Mouse (Mus musculus) megakaryocyte progenitor cell, adult 5-6 weeks (primary cell): Measurements from ENCODE around the gene Auts2. TPM values are rescaled to one million over a fixed set of nuclear protein-coding genes. Genes with fewer than 3 reads are reported as not detected.

Experiments used
- ATAC-seq: replicated peaks from 2 replicates; pipeline ENCODE4 v1.8.0; 2016; ENCODE audit warnings: mild to moderate bottlenecking, moderate TSS enrichment, inconsistent platforms; ENCODE audit not compliant: poor library complexity
- total RNA-seq, 2 experiments: library from RNA; stranded (forward) in 1 of 2; stranded (reverse) in 1 of 2; fragments of 157-497, 149-512 nt in 1 of 2; fragments of 200-1000 nt in 1 of 2; gene quantifications; 2 replicates each; pipeline versions ENCODE4 v1.2.3 to v1.2.4; 2015 to 2017

Gene Auts2
- total RNA-seq, 2 experiments from 2014 or later, result 3.9 to 15.0 TPM

- ATAC-seq, result no peak
These were observed 272.2 kb downstream of the Auts2 start for GRCm38 (mm10) chr5:132270896-132271295.

- ATAC-seq, result peak; percentile 53
These were observed 273.1 kb downstream of the Auts2 start for GRCm38 (mm10) chr5:132270074-132270473.

GRCm38 (mm10) chr5:132268351-132268967 is 274.7 kb downstream of the Auts2 start:
- ATAC-seq, result no peak

GRCm38 (mm10) chr5:132265015-132265414 is 278.1 kb downstream of the Auts2 start:
- ATAC-seq, result peak; percentile 74

GRCm38 (mm10) chr5:132261750-132262149 is 281.4 kb downstream of the Auts2 start:
- ATAC-seq, result no peak

- peak; percentile 83 for ATAC-seq
These were observed 284.3 kb downstream of the Auts2 start for GRCm38 (mm10) chr5:132258882-132259281.

- ATAC-seq, result no peak
These were observed 287.6 kb downstream of the Auts2 start for GRCm38 (mm10) chr5:132255579-132255978.

- ATAC-seq, result no peak
These were observed 293.6 kb downstream of the Auts2 start for GRCm38 (mm10) chr5:132249523-132249922.

- ATAC-seq, result no peak
These were observed 295.1 kb downstream of the Auts2 start for GRCm38 (mm10) chr5:132248069-132248468.

GRCm38 (mm10) chr5:132235460-132235859 is 307.7 kb downstream of the Auts2 start:
- no peak for ATAC-seq

GRCm38 (mm10) chr5:132234471-132234870 is 308.7 kb downstream of the Auts2 start:
- ATAC-seq, result no peak

- peak; percentile 77 for ATAC-seq
These were observed 311.7 kb downstream of the Auts2 start for GRCm38 (mm10) chr5:132231280-132232047.

- peak; percentile 45 for ATAC-seq
These were observed 313.3 kb downstream of the Auts2 start for GRCm38 (mm10) chr5:132229644-132230357.

GRCm38 (mm10) chr5:132229023-132229422 is 314.1 kb downstream of the Auts2 start:
- ATAC-seq, result no peak

GRCm38 (mm10) chr5:132220376-132220930 is 322.7 kb downstream of the Auts2 start:
- ATAC-seq, result no peak

GRCm38 (mm10) chr5:132216143-132216542 is 327.0 kb downstream of the Auts2 start:
- no peak for ATAC-seq

GRCm38 (mm10) chr5:132212446-132212845 is 330.7 kb downstream of the Auts2 start:
- no peak for ATAC-seq

- no peak for ATAC-seq
These were observed 333.4 kb downstream of the Auts2 start for GRCm38 (mm10) chr5:132209694-132210093.

GRCm38 (mm10) chr5:132206220-132206619 is 336.9 kb downstream of the Auts2 start:
- no peak for ATAC-seq

GRCm38 (mm10) chr5:132203846-132204245 is 339.3 kb downstream of the Auts2 start:
- no peak for ATAC-seq

GRCm38 (mm10) chr5:132201077-132201645 is 342.0 kb downstream of the Auts2 start:
- 0 out of 2 replicates have a peak, but pooled peaks have one; percentile 17 for ATAC-seq
